Mouse (Mus musculus) MN1 (cell line): ENCODE measurements around the gene Ikbke.
"Not testable (repeated sequence)": the region's sequence is repeated elsewhere in the genome, so short reads cannot be mapped to it uniquely, and the experiment has no call there.

Experiments used
- DNase-seq: peaks from one replicate; pipeline ENCODE4 v3.0.0-alpha.2; 2016; ENCODE audit warnings: low spot score

The Ikbke gene

DNA sequence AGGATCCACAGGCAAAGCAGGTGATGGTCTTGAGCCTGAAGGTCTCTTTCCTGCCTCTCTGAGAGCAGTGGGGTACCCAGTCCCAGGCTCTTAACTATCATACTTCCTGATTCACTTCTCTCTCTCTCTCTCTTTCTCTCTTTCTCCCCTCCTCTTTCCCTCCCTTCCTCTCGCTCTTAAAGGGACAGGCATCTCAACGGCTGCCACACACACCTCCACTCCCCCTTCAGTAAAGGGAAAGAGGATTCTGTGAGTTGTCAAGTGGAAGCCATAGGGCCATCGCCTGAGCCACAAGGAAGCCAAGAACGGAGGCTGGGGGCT lies at the start of gene Ikbke:
TSS of gene Ikbke (minus strand) at position 151 of the 321 bp plus-strand sequence.
- no peak for DNase-seq

DNA sequence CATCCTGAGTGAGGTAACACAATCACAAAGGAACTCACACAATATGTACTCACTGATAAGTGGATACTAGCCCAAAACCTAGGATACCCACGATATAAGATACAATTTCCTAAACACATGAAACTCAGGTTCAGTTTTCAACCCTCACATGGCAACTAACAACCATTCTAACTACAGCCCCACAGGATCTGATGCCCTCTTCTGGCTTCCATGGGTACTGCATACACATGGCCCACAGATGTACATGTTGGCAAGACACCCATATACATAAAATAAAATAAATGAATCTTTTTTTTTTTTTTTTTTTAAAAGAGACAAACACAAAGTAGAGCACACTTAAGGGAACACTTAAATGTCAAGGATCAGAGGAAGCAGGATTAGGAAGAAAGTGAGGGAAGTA lies 49.7 kb upstream of the Ikbke start:
- not testable (repeated sequence) for DNase-seq

DNA sequence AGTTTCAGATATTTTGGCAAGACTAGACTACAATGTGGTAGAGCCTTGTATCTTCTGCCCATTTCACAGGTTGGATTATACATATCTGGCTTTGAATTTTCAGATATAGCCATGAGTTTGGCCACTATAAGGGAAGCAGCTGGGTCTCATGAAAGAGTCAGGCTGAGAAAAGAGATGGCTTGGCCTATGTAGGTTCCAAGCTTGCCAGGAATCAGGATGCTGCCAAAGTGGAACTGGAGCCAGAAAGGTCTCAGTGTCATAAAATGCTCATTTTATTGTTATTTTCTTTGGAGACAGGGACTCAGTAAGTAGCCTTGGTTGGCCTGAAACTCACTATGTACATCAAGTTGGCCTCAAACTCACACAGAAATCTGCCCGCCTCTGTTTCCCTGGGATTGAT lies 47.8 kb upstream of the Ikbke start:
- no peak for DNase-seq

DNA sequence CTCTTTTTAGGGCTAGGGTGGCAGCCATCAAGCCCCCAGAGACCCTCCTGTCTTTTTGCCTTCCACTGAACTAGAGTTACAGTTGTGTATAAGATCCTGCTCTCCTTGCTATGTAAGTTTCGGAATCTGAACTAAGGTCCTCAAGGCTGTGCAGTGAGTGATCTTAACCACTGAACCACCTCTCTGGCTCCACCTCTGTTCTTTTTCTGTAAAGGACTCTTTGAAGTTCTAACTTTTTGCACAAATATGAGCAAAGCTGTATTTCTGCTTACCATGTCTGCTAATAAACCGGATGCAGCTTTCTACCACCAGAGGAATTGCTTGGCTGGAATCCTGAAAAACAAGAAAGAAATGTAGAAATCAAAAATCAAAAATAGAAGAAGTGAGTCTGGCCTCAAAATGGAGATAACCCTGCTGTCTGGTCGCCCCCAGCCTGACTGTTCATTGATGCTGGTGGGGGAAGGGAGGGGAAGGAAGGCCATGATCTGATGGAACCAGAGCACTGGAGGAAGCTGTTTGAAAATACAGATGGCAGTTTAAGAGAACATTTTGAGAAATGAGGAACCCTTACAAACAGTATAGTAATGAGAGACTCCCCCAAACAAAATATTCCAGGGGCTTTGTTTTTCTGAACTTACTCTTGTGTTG lies 45.5 kb upstream of the Ikbke start:
- no peak for DNase-seq

DNA sequence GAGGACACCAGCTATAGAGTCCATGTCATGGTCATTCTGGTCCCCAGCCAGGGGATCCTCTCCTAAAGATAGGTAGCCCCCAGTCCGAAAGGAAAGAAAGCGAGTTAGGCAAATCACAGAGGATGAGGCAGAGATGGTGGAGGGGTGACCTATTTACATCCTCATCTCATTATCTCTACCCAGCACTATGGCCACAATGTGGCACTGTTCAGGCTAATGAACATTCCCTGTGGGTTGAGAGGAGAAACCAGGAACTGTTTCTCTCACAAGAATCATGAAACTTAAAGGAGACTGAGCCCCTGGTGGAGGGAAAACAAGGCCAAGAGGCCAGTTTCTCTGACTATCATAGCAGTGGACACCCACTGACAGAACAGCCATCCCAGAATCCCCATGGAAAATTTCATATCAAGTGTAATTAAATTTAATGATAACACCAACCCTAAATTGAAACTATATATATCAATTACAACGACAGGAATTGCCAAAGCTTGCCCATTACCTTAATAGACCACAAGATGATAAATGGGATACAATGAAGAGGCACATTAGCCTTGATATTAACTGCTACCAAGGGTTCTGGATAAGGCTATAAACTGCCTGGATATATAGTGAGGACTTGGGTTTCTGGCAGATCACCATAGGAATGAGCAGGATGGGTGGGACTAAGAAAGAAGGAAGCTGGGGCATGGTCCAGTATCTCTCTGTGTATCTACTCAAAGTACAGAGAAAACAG lies 40.4 kb upstream of the Ikbke start:
- DNase-seq = peak; percentile 62

DNA sequence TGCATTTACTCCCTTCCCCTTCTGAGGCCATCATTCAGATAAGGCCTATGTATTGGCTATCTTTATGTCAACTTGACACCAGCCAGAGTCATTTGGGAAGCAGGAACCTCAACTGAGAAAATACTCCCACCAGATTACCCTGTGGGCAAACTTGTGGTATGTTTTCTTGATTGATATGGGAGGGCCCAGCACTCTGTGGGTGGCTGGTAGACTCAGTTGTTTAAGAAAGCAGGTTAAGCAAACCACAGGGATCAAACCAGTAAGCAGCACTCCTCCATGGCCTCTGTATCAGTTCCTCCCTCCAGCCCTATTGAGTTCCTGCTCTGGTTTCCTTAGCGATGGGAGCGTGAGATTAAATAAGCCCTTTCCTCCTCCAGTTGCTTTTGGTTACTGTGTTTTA lies 39.0 kb upstream of the Ikbke start:
- DNase-seq = no peak

DNA sequence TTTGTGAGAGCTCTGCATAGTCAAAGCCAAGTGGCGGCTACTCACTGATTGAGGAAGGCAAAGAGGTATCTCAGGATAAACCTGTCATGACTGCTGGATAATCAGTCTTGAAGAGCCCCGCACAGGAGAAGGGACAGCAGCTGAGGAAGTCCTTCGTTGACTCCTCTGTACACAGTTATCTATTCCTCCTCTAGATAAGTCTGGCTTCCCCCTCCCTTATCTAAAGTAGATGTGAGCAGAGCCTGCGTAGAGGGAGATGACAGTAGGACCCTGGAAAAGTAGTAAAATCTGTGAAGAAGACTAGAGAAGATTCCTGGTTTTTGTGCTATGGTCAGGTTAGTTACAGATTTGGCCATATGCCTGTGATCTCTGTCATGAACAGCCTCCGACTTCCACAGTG lies 38.2 kb upstream of the Ikbke start:
- no peak for DNase-seq

DNA sequence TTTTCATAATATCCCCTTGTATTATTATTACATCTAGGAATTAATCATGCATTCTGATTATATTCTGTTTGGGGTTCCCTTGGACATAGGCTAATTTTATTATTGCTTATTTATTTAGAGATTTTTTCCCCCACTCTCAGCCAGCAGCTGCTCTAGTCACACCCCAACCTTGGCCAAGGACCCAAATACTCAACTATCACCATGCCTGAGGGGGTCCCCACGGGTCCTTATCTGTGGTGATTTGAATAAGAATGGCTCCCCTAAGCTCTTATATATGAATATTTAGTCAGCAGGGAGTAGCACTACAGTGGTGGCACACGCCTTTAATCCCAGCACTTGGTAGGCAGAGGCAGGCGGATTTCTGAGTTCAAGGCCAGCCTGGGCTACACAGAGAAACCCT lies 31.9 kb upstream of the Ikbke start:
- no peak for DNase-seq

DNA sequence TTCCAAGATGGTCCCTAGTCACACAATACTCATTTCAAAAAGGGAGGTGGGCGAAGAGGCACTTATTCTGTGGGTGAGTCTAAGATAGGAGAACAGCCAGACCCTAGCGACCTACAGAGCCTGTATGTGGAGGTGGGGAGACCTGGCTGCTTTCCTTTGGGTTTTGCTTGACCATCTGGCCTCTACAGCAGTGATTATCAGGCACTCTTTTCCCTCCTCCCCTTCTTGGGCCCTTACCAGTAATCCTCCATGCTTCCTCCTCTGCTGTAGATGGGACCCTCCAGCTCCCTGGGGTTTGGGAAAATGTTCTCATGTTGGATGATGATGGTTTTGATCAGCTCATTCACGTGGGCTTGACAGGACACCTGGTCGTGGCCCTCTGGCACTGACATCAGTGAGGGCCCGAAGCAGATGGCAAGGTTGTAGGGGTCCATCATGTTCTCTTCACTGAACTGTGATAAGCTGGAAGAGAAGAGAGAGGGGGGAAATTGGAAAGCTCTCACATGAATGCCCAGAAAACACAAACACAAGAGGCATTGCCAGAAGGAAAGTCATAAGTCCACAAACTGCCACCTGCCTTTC lies 30.9 kb upstream of the Ikbke start:
- DNase-seq = no peak

DNA sequence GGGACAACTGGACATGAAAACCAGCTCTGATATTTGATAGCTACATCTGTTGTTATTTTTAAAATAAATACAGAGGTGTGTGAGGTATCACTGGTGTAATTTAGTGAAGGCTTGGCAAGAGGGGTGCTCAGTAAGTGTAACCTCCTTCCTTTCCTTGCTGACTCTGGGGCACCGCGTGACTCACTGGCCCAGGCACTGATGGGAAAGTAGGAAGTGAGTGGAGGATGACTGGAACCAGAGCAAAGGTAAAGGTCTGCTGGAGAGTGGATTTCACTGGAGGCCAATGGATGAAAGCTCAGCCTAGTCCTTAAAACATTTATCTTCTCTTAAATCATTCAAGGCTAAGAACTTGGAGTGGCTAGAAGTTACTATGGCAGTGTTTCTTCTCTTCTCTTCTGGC lies 21.3 kb upstream of the Ikbke start:
- no peak for DNase-seq

DNA sequence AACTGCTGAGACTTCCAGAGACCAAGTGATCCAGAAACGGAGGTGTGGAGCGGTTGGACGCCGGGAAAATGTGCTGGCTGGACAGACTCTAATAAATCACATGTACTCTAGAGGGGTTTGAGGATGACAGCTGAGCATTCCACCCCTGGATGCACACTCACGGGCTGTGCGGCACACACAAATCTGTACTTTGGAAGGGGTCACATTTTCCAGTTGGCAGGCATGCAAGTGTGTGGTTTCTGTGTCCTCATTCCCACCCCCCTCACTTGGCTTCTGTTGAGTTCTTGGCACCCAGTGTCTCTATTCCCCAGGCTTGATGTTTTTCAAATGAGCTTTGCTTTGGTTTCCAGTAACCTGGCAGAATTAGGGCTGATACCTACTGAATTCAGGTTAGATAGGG lies 20.4 kb upstream of the Ikbke start:
- DNase-seq = no peak

DNA sequence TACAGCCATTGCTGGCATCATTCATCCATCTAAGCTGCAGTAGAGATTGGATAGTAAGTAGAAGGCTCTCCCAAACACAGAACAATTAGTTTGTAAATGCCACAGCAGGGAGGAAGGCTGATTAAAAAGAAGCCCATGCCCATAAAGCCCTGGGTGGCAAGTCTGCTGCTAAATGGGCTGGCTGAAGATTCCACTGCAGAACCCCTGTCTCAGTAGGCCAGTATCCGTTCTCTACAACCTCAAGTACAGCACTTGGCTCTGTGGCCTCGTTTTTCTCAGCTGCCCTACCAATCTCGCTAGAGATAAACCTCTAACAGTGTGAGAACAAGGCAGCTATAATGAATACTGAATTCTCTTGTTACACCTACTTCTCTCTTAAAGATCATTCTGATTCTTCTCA lies 19.8 kb upstream of the Ikbke start:
- no peak for DNase-seq

DNA sequence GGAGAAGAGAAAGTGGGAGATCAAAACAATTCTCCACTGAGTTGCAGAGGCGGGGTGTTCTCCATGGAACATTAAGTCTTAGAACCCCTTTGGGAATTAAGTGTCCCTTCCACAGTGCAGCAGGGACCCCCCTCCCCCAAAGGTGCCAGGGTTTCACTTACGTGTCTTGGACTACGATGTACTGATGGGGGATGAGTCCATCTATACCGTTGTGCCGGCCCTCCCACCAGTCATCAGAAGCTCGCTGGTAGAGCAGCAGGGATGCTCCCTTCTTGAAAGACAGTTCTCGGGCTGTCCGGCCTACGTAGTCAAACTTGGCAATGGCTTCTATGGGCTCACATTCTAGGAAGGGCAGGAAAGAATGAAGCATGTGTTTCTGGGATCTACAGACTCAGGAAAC lies 18.8 kb upstream of the Ikbke start:
- no peak for DNase-seq

DNA sequence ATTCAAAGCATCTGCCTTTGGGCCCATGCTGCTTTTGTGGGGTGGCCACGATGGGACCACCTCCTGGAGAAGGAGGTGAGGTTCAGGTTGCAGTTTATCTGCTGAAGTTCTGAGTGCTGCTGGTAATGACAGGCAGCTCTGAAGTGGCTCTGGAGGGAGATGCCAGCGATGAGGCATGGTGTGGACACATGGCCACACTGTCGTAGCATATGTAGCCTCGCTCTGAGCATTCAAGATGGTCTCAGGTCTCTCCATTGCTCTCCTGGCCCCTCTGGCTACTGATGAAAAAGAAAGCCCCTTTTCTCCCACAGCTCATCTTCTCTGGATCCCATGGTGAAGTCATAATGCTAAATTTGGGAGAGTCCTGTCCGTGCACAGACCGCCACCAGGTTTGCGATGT lies 17.3 kb upstream of the Ikbke start:
- no peak for DNase-seq

DNA sequence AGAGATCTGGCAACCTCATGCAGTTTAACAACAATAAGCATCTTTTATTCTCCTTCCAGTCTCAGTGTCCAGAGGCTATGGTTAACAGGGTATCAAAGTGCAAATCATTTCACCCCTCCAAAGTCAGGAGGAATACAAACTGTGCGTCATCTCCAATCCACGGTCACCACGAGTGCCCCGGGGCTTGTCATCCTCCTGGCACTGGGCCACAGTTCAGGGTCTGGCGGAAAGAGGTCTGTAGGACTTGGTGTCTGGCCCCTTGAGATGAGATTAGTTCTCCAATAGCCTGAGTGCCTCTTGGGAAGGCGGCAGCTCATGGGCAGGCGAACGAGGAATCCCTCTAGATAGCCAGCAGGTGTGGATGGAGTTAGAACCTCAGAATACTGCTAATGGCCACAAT lies 15.8 kb upstream of the Ikbke start:
- peak; percentile 84 for DNase-seq

DNA sequence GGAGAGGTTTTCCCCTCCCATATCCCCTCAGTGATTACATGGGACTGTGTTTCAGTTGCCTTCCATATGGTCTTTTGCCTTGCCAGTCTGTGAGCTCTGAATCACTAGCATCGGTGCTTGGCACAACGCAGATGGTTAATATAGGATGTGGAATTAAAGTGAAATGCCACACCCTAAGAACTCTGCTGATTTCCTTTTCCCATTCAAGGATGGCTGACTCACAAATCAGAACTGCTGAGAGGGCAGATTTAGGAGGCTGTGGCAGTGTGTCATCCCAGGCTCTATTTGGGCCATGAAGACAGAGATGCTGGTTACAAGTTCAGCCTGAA lies 14.5 kb upstream of the Ikbke start:
- peak; percentile 25 for DNase-seq

DNA sequence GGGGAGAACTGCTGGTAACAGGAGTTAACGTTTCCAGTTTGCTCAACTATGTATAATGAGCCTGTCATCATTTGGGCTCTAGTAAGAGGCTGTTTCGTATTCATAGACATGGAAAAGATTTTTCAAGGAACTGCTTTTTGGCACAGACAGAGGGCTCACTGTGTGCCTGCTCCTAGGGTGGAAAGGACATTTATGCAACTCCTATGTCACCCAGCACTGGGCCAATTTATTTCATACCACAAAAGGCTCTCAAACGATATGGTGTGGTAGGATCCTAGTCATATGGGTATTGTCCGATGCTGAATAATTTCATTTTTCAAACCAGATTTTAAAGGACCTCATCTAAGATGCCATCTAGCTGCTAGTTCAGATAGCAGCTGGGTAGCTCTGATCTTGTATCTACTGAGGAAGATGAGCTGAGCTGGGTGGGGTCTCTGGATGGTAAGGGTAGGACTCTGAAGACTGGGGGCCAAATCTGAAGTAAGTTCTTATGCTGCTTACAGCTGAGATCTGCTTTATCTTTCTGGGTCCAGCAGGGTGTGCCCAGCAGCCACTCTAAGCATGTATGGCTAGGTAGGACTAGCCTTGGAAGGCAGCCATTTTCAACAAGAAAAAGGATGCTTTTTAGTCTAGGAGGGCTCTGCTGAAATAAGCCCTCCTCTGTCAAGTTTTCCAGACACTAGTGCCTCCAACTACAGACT lies 14.0 kb upstream of the Ikbke start:
- no peak for DNase-seq

DNA sequence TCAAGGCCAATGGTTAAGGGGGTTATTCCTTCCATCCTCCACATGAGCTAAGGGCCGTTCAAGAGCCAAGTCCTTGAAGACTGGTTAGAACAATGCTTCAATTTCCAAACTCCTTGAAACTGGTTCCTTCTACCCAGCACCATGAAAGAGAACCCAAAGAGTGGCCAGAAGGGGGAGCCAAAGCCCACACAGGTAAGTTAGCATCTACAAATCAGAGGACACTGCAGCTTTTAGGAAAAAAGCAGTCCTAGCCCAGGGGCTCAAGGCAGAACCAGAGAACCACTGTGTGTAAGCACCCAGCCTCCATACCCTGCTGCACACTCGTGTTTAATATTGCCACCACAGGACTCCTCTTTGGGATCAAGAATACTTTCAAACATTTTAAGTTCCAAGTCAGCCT lies 11.2 kb upstream of the Ikbke start:
- peak; percentile 58 for DNase-seq

DNA sequence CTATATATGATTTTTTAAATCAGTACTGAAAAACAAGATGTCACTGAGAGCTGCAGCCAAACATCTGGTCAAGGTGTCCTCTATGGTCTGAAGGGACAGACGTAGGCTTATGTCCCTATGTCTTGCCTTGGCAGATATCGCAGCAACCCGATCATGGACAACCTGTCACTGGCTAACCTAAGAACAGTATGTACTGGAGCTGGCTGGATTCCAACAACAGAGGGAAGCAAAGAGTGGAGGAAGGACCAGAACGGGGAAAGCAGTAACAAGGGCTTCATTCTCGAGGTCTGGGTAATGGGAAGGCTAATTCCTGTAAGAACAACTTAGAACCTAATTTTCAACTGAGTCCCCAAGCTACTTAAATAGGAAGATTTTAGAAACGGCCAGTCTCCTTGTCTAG lies 9.5 kb upstream of the Ikbke start:
- no peak for DNase-seq

DNA sequence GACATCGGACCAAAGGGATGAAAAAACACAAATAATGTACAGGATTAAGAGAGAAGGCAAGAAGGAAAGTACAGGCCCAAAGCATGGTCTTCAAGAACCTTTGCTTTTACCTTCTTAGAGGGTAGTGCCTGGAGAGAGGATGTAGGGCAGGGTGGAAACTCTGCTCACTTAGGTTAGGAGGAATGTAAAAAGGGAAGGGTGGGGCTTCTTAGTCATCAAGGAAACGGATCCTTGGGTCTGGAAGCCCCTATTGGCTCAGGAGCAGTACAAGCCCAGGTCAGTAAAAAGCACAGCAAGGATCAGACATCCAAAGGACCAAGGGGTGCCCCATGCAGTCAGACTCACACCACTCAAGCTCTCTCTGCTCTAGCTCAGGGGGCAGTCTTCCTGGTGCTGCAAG lies 7.9 kb upstream of the Ikbke start:
- no peak for DNase-seq

DNA sequence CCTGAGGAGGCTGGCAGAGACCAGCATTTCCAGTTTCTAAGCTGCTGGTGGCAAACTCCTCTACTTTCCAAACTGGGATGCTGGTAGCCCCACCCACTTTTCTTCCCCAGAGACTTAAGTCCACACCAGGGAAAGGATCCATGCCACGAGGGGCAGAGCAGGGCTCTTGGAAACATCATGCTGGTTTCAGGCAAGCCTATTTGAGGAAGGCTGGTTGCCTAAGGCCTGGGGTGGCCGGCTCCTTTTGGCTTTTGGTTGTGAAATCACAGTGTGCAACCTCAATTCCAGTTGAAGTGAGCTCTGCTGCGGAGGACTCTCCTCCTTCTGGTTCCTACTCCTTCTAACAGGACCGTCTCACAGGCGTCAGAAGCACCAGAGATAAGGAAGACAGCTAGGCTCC lies 7.4 kb upstream of the Ikbke start:
- DNase-seq = no peak

DNA sequence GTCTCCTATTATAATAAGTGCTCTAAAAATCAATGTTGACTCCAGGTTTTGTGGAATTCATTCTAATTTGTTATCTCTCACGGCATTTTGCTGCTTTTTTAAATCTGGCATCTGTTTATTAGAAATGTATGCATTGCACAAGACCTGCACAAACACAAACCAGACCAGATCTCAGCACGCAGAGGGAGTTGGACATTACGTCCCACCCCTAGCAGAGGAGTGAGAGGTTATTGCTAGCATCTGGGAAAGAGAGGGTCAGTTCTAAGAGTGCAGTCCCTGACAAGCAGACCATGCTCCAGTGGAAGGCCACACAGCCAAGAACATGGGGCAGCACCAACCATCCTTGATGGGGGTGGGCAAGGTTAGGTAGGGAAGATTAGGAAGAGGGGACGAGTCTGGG lies 5.2 kb upstream of the Ikbke start:
- no peak for DNase-seq

DNA sequence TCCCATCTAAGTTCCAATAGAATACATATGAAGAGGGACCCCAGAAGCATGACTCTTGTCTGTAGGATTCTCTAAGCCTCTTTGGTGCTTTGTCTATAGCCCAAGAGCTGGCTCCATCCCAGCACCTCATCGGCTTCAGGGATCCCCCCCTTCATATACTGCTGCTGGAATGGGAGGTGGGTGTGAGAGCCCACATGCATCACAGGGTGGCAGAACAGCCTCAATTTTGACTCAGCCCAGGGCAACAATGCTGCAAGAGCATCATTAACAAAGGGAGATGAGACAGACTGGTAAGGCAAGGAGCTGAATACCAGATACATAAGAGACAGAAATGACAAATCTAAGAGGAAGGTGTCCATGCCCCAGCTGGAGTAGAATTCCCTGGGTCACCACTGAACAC lies 4.8 kb upstream of the Ikbke start:
- DNase-seq = no peak
